Mouse (Mus musculus): ENCODE results near the gene Rasgrp1.

Rasgrp1 gene

DNA sequence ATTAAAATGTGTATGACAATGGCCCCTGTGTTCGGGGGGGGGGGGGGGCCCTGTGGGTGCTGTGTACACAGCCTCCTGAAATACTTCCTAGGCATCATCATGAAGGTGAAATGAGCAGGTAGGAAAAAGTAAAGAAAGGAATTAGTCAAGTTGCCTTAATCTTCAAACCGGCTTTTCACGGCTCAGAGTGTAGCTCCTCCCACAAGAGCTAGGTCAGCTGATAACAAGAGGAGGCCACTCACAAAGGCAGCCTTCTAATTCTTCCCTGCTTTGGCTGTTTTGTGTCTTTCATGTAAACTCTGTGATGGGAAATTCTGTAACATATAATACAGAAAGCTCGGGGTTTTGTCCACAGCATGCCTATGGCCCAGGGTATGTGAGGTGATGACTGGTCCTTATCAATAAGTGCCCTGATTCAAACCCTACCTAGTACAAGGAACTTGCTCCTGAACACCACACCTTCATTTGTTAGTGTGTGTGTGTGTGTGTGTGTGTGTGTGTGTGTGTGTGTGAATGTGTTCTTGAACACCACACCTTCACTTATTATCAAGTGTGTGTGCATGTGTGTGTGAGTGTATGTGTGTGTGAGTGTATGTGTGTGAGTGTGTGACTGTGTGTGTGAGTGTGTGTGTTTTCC, 7.1 kb downstream of the Rasgrp1 start:
- no peak for DNase-seq (ENCODE audit: low spot score in 2 of 2)

DNA sequence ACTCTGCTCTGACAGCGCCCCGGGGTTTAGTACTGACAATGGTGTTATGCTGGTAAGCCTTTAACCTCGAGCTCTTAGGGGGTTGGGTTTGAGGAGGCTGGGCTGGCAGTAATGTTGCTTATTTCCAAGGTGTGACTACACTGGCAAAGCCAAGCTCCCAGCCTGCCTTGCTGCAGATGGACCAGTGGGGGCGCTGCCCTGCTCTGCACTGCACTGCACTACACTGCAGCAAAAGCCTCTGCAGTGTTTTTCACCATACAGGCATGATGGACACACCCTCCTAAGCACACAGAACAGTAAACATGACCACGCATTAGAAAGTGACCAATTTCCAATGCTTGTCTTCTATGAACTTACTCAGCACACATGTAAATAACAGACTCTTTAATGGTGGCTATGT, 11.2 kb downstream of the Rasgrp1 start:
- DNase-seq (ENCODE audit: low spot score in 2 of 2) = no peak

DNA sequence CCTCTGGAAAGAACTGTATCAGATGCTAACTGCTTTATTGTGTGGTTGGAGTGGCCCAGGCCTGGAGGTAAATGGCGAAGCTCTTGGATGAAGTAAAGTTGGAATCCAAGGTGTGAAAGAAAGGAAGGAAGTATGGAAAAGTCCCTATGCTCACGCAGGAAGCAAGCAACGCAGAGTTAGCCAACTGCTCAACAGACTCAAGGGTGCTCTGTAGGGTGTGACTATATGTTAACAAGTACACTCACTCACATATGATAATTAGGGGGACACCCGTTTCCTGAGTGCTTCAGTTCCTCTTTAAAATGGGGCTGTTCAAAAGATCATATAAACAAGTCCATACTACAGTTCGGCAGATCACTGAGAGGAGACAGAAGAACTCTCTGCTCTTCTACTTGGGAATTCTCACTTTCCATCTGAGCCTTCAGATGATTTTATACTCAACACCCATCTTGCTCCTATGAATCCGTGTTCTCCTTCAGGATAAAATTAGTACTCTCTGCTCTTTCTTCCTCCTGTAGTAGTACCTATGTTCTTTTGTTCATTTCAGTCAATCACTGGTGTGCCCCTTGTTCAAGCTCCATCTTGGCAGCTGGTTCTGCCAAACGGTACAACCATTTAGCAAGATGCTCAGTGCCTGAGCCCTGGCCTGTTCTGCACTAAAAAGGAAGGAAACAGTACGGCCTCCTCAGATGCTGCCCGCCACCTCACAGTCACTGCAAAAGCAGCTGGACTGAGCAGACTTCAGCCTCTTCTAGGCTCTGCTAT, 14.1 kb downstream of the Rasgrp1 start:
- no peak for DNase-seq (ENCODE audit: low spot score in 2 of 2)

DNA sequence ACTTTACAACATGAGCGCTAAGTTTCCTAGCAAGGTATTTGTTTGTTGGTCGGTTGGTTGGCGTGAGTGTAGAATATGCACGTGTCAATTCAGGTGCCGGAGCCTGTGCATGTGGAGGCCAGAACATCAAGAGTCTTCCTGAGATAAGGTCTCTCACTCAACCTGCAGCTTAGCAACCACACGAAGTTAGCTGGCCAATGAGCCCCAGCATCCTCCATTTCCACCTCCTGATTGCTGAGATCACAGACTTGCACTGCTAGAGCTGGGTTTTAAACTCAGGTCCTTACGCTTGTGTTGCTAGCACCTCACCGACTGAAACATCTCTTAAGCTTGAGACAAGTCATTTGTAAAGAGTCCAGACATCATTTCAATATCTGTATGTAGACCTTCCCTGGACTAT, 20.4 kb downstream of the Rasgrp1 start:
- DNase-seq (ENCODE audit: low spot score in 2 of 2) = no peak

DNA sequence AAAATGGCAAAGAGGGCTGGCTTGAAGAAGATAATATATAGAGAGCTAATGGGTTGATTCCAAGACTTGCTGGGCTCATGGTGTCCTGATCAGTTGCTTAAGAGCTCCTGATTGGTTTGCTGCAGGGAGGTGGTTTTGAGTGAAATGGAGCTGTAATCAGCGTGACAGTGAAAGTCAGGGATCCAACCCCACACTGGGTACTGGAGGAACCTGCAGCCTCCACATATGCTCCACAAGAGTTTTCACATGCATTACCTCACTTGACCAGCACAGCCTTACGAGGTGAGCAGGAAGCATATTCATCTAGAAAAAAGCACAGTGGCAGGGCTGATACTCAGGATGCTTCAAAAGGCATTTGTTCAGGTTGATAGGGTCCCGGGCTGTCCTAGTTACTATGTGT, 21.6 kb downstream of the Rasgrp1 start:
- no peak for DNase-seq (ENCODE audit: low spot score in 2 of 2)

DNA sequence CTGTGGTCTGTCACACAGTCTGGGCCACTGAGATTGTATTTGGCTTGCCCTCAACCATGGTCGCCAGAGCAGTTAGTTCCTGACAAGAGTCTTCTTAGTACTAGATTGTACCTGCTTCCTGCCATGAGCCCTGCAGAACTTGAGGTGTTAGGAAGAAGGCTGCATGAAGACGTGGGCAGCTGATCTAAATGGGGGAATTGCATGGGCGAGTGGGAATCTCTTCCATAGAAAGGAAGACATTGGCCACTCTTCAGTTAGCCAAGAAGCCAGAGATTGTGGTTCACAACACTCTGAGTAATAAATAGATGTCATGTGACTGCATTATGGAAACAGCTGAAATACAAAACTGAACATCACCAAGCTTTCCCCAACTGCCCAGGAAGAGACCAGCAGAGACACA, 23.8 kb downstream of the Rasgrp1 start:
- no peak for DNase-seq (ENCODE audit: low spot score in 2 of 2)

DNA sequence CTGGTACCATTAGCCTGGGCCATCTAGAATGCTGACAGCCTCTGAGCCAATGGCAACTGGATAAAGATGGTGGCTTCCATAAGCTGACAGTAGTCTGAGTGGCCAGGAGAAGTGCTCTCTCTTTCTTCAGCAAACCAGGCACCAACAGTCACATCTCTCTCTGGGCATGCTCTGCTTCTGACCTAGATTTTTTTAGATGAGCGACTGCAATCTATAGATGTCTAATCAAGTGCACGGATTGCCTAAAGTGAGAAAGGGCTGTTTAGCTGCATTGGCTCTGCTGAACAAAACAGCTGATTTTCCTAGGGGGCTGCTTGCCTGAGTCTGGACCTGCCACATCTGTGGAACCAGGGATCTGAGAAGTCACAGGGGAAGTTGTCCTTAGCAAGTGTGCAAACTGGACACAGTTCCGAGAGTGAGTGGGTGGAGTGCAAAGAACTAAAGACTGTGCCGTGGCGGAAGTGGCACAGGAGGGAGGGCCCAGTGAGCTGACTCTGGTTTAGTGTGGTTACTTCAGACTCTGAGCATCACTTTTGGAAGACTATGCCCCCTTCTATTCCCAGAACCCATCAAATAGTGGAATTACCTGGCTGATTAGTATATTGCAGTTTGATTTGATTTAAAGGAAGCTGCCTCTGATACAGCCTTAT, 29.1 kb downstream of the Rasgrp1 start:
- no peak for DNase-seq (ENCODE audit: low spot score in 2 of 2)

DNA sequence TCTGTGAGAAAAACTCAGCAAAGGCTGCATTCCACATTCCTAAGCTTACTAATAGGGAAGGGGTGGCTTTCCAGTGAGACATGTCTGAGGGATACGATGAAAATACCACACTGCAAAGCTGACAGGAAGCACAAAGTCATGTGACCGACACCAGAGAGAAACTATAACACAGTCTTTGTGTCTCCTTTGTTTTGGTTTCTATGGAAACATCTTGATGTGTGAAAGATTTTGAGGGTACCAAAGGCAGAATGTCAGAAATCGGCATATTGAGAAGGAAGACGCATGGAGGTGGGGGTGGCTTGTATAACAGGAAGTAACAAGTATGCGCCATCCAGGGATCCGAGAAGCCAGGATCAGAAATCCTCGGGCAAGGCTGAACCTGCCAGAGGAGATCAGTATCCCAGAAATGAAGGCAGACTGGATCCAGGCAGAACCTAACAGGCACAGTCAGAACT, 30.3 kb downstream of the Rasgrp1 start:
- DNase-seq (ENCODE audit: low spot score in 2 of 2) = peak; percentile 35 to 37

DNA sequence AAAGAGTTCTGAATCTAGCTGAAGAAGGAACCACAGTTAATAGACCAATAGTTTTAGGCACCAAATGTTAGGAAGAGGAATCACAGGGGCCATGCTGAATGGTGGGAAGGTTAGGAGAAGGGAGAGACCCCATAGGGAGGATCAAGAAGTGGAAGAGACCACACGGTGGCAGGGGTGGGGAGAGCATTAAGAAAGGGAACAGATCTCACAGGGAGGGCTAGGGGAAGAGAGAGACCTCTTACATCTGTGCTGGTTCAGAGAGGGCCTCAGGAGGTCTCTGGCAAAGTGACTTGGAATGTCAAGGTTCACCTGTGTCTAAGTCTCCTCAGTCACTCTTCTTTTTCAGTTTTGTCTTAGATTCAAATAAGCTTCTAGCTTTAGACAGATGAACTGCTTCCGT, 30.8 kb downstream of the Rasgrp1 start:
- DNase-seq (ENCODE audit: low spot score in 2 of 2) = no peak

DNA sequence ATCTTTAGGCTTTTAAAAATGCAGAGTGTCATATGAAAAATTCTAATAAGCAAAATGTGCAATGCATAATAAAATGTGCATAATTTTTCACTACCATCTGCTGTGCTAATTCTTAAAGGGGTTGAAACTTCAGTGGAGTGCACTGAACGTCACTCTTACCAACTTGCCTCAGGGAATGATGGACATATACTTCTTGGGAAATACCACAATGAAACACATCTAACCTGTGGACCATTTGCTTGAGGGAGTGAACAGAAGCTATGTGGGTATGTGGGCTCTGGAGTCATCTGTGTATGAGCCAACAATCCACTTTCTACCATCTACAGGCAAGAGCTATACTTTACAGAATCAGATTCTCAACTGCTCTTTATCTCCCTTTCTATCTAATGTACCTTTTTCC, 31.5 kb downstream of the Rasgrp1 start:
- DNase-seq (ENCODE audit: low spot score in 2 of 2) = no peak

DNA sequence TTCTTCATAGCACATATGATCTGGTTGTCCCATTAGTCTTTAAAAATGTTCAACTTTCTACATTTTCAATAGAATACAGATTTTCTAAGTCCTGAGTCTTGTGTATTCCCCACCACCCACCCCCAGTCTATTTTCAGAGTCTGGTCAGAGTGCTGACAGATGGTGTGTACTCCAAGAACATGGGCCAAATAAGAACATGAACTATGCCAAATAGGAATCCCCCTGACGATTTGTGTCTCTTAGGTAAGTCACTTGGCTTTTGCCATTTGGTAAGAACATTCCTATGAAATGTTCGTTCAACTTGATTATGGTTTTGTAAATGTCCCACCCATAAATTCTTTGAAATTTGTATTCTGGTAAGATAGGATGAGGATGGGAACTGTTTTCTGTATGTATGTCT, 33.8 kb downstream of the Rasgrp1 start:
- DNase-seq (ENCODE audit: low spot score in 2 of 2) = no peak

DNA sequence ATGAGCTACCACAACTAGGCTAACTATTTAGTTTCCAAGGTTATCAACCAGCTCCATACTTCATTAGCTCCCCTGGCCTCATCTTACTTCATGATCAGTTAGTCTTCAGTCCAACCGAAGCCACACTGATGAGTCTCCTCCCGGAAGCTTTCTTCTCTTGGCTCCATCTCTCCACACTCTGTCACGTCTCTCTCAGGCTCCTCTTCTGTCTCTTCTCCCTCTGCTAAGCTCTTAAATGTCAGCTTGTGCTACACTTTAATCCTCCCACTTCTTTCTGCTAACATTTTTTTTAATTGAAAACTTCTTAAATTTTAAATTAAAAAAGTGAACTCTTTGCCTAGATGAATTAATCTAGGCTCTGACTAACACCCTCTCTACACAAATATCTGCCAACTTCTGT, 34.8 kb downstream of the Rasgrp1 start:
- no peak for DNase-seq (ENCODE audit: low spot score in 2 of 2)

DNA sequence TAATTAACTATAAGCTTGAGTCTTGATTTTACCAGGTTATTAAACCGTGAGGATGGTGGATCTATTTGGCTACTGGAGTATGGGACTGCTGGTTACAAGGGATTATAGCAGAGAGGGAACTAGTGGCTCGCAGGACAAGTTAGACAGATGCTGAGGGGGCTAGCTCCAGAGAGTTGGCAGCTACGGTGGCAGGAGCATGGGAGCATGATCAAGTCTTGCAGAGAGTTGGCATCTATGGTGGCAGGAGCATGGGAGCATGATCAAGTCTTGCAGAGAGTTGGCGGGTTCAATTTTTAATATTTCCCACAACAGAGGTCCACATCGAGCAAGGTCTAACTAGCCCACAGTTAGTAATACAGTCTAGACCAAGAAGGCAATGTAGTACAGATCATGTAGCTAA, 37.9 kb downstream of the Rasgrp1 start:
- DNase-seq (ENCODE audit: low spot score in 2 of 2) = no peak

DNA sequence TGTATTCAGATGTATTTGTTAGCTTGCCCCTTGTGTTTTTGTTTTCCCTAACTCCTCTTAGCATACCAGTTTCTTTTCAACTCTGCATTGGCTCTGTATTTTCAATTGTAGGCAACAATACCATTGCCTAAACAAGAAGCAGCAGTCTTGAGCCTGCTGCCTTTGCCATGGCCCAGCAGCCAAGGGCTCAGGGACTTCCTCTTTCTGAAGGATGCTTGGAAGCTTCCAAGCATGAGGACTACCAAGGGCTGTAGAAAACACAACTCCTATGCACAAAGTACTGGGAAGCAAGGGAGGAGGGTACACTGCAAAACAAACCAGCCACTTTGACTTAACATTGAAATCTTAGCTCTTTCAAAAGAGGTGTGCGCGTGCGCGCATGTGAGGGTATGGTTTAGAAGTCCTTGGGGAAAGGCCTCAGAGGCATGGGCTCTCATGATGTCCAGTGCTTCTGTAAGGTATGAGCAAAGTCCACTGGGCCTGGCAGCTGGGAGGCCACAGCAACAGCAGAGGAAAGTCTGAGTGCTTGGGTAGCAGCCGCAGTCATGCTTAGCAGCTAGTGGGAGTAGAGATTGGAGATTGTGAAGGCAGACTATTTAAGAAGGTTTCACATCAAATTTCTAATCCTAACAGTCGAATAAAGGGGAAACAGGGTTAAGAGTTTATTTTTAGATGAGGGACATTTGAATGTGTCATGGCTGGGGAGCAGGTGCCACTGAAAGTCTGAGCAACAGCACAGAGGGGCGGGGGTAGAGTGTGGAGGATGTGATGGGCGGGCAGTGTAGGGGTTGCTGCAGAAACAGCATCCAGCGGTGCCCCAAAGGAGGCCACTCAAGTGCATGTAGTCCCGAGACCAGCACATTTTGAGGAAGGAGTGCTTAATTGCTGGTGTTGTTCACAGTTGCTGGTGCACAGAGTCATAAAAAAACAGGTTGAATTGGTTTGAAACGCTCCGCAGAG, 39.1 kb downstream of the Rasgrp1 start:
- no peak for DNase-seq (ENCODE audit: low spot score in 2 of 2)

DNA sequence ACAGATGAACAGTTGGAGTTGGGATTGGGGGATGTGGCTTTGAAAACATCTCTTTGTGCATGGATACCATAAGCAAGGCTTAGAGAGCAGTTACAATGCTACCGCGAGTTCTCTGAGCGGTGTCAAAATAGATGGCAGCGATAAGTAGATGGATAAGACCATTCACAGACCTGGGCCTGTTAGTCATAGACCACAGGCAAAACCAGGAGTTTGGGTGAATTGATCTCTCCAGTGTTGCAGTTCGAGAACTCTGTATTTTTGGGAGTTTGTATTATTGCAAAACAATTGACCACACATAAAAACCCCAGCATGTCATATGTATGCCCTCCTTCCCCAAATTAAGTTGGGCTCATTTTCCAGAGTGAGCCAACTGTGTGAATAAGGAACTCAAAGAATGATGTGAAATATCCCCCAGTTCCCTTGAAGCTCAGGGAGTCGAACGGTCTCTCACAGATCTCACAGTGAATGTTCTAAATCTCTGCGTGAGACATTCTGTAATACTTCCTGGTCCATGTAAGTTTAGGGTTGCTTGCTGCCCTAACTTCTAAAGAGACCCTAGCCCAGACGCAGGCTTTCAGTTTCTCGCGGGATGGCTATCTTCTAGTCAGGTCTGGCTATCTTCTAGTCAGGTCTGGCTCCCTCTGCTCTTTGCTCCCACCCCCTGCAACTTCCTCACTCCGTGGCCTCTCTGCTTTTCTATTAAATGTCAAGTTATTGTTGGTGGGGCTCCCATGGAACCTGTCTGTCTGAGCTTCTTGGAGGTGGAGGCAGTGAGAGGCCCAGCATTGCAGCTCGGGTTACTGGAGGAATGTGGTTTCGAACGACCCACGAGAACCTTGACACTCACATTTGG, 43.0 kb downstream of the Rasgrp1 start:
- DNase-seq (ENCODE audit: low spot score in 2 of 2) = no peak

DNA sequence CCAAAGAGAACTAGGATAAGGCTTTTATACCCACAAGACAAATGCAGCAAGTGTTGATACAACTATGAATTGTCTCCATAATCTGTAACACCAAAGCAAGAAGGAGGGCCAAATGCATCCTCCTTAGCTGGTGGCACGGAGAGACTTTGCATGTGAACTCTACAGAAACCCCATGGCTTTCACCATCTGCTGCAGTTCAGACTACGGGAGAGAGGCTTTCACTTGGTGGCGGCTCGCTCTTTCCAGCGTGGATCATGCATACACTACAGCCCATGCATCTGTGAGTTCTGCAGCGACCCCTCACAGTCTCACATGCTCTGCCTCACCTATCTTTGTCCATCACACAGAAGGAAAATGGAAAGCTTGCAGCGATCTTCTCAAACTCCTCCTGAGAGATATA, 54.5 kb downstream of the Rasgrp1 start:
- no peak for DNase-seq (ENCODE audit: low spot score in 2 of 2)

DNA sequence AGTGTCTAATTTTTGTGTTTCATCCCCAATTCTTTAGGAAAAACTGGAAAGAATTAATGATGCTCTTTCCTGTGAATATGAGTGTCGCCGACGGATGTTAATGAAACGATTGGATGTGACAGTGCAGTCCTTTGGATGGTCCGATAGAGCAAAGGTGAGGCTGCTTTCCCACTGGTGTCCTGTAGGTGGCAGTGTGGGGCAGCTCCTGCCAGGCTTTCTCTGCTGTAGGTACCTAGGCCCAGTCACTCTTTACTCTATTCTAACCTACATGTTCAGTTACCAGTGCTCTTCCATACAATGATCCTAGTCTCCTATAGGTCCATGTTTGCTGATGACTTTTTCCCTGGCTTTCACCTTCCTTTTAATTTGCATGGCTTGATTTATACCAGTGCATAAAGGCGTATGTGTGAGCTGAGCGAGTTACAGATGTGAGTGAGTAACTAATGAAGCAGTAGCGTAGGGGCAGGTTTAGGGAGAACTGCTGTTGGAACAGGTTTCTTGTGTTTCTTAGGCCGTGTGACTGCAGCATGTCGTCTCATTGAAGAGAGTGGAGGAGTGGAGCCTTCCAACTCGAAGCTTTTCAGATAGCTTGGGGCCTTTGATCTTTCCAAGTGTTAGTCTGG, 78.9 kb downstream of the Rasgrp1 start:
- DNase-seq (ENCODE audit: low spot score in 2 of 2) = peak in 1 of 2 experiments; percentile 74

DNA sequence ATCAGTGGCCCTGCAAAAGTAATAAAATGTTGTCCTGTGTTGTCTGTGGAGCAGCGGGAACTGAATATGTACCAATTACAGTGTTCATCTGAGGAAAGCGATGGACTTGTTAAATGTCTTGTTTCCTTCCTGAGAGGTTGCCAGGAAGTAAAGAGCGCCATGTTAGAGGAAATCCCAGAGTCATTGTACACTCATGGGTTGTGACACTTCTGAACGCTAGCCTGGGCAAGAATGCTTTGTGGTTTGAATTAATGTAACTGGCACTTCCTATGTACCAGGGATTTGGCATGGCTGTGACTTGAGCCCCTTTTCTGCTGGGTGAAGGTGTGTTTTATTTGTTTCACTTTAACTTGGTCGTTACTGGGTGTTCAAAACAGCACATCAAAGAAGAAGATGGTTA, 80.6 kb downstream of the Rasgrp1 start:
- no peak for DNase-seq (ENCODE audit: low spot score in 2 of 2)

DNA sequence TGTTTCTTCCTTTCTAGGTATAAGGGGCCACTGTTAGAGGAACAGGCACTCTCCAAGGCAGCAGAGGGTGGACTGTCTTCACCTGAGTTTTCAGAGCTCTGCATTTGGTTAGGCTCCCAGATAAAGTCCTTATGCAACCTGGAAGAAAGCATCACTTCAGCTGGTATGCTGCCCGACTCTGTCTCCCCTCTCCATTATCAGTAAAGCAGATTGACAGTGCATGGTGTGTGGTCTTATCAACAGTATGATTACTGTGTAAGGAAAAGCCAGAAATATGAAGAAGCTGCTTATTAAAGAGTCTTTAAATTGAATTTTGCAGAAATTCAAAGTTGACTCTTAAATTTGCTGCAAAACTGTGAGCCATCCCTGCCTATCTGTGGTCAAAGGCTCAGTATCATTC, 85.2 kb downstream of the Rasgrp1 start:
- DNase-seq (ENCODE audit: low spot score in 2 of 2) = no peak

DNA sequence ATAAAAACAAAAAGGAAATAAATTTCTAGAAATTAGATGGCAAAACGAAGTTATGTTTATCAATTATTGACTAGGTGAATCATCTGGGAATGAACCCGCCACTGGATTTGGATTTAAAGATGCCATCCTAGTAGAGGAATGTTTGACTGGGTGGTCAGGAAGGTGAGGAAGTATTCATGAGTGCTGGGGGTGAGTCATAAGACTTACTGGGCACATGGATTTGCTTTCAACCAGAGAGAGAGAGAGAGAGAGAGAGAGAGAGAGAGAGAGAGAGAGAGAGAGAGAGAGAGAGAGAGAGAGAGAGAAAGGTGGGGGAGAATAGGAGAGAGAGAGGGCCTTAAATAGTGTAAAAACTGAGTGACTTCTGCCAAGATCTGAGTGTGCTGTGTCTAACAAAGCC, 87.4 kb downstream of the Rasgrp1 start:
- DNase-seq (ENCODE audit: low spot score in 2 of 2) = no peak
